Mouse (Mus musculus) embryonic fibroblast, embryonic 13.5 days (primary cell): ENCODE data around the gene Cdc42bpg.
A peak's percentile ranks its signal among the peaks of the same experiment; 100 is the strongest.

Experiments
- CTCF ChIP-seq: IDR thresholded peaks from 2 replicates; pipeline ENCODE4 v1.5.1; 2011; ENCODE audit warnings: mild to moderate bottlenecking, control low read depth, low read length, moderate library complexity, borderline replicate concordance; ENCODE audit not compliant: insufficient read depth
- POLR2A ChIP-seq: IDR thresholded peaks from 2 replicates; pipeline ENCODE4 v1.6.1; 2011; ENCODE audit warnings: low read depth, mild to moderate bottlenecking, control low read depth, low read length, moderate library complexity

DNA sequence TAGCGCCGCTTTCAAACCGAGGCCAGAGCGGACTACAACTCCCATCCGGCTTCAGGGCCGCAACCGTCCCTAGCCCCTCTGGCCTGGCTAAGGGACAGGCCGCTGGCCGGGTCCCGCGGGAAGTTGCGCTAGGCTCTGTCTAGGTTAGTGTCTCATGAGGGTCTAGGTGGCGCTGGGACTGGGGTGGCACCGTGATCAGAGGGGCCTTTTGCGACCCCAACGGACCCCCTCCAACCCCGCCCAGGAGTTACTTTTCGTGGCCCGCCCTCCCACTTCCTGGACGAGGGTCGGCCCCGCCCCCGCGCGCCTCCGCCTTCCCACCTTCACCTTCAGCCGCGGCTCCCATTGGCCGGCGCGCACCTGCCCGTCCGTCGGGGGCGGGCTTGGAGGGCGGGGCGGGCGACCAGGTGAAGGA is at the start of gene Cdc42bpg:
- TF ChIP-seq CTCF (no peak), POLR2A (peak; percentile 25)
